Mouse (Mus musculus): Measurements from ENCODE around the gene Rpl24.

The Rpl24 gene

GRCm38 (mm10) chr16:55974256-55974902 is 8.3 kb downstream of the Rpl24 start:
- no peaks in the 10 kb centered on the region for H3K9me3 ChIP-seq (ENCODE audit: low read length)
- peaks cover 67% of the 10 kb centered on the region for H3K36me3 ChIP-seq (ENCODE audit: insufficient read depth, low read length)
- peaks cover 58% of the 10 kb centered on the region for H3K4me1 ChIP-seq (replicated peaks; ENCODE audit: low read depth, low read length)
- peak overlapping the region; percentile 100 for H3K4me3 ChIP-seq (replicated peaks; ENCODE audit: low read length)
- TF ChIP-seq CTCF (conservative IDR thresholded peaks at IDR 0.05; ENCODE audit: low read length) (no peak), NANOG (IDR thresholded peaks at IDR 0.05; ENCODE audit: borderline replicate concordance, low read length) (no peak), POU5F1 (IDR thresholded peaks at IDR 0.05; ENCODE audit: borderline replicate concordance, low read length) (no peak)
- H3K27me3 ChIP-seq (ENCODE audit: insufficient read depth, low read length): no peaks in the 10 kb centered on the region

GRCm38 (mm10) chr16:55974903-55975285 is 8.8 kb downstream of the Rpl24 start:
- H3K27me3 ChIP-seq (ENCODE audit: insufficient read depth, low read length): no peaks in the 10 kb centered on the region
- H3K9me3 ChIP-seq (ENCODE audit: low read length): no peaks in the 10 kb centered on the region
- H3K4me3 ChIP-seq (replicated peaks; ENCODE audit: low read length): peak overlapping the region; percentile 100
- peaks cover 53% of the 10 kb centered on the region for H3K4me1 ChIP-seq (replicated peaks; ENCODE audit: low read depth, low read length)
- TF ChIP-seq CTCF (conservative IDR thresholded peaks at IDR 0.05; ENCODE audit: low read length) (no peak), POU5F1 (IDR thresholded peaks at IDR 0.05; ENCODE audit: borderline replicate concordance, low read length) (no peak), NANOG (IDR thresholded peaks at IDR 0.05; ENCODE audit: borderline replicate concordance, low read length) (no peak)
- peaks cover 65% of the 10 kb centered on the region for H3K36me3 ChIP-seq (ENCODE audit: insufficient read depth, low read length)

GRCm38 (mm10) chr16:55986001-55986400 is 19.9 kb downstream of the Rpl24 start:
- Histone ChIP-seq H3K4me3 (replicated peaks; ENCODE audit: low read length) (no peak overlapping the region), H3K4me1 (replicated peaks; ENCODE audit: low read depth, low read length) (peaks cover 32% of the 10 kb centered on the region), H3K9me3 (ENCODE audit: low read length) (no peaks in the 10 kb centered on the region), H3K36me3 (ENCODE audit: insufficient read depth, low read length) (peaks cover 74% of the 10 kb centered on the region), H3K27me3 (ENCODE audit: insufficient read depth, low read length) (no peaks in the 10 kb centered on the region)
- TF ChIP-seq NANOG (IDR thresholded peaks at IDR 0.05; ENCODE audit: borderline replicate concordance, low read length) (no peak), POU5F1 (IDR thresholded peaks at IDR 0.05; ENCODE audit: borderline replicate concordance, low read length) (no peak), CTCF (conservative IDR thresholded peaks at IDR 0.05; ENCODE audit: low read length) (no peak)

- H3K36me3 ChIP-seq (ENCODE audit: insufficient read depth, low read length): peaks cover 75% of the 10 kb centered on the region
- 0 out of 2 replicates have a peak, but pooled peaks cover 2% of the 10 kb centered on the region for H3K4me1 ChIP-seq (replicated peaks; ENCODE audit: low read depth, low read length)
- H3K4me3 ChIP-seq (replicated peaks; ENCODE audit: low read length): no peak overlapping the region
- no peaks in the 10 kb centered on the region for H3K9me3 ChIP-seq (ENCODE audit: low read length)
- H3K27me3 ChIP-seq (ENCODE audit: insufficient read depth, low read length): no peaks in the 10 kb centered on the region
- no peak for TF ChIP-seq CTCF (conservative IDR thresholded peaks at IDR 0.05; ENCODE audit: low read length)
- TF ChIP-seq NANOG (IDR thresholded peaks at IDR 0.05; ENCODE audit: borderline replicate concordance, low read length): no peak
- no peak for TF ChIP-seq POU5F1 (IDR thresholded peaks at IDR 0.05; ENCODE audit: borderline replicate concordance, low read length)
Observed at GRCm38 (mm10) chr16:55990311-55990710, 24.2 kb downstream of the Rpl24 start.

GRCm38 (mm10) chr16:55994235-55994634 is 28.2 kb downstream of the Rpl24 start:
- Histone ChIP-seq H3K9me3 (ENCODE audit: low read length) (no peaks in the 10 kb centered on the region), H3K27me3 (ENCODE audit: insufficient read depth, low read length) (no peaks in the 10 kb centered on the region), H3K36me3 (ENCODE audit: insufficient read depth, low read length) (peaks cover 86% of the 10 kb centered on the region), H3K4me1 (replicated peaks; ENCODE audit: low read depth, low read length) (no peaks in the 10 kb centered on the region), H3K4me3 (replicated peaks; ENCODE audit: low read length) (no peak overlapping the region)
- TF ChIP-seq CTCF (conservative IDR thresholded peaks at IDR 0.05; ENCODE audit: low read length) (no peak), POU5F1 (IDR thresholded peaks at IDR 0.05; ENCODE audit: borderline replicate concordance, low read length) (no peak)

- TF ChIP-seq CTCF (conservative IDR thresholded peaks at IDR 0.05; ENCODE audit: low read length) (no peak), POU5F1 (IDR thresholded peaks at IDR 0.05; ENCODE audit: borderline replicate concordance, low read length) (no peak), NANOG (IDR thresholded peaks at IDR 0.05; ENCODE audit: borderline replicate concordance, low read length) (no peak)
- peaks cover 10% of the 10 kb centered on the region; the same call in 1 of the 2 replicates for H3K4me1 ChIP-seq (replicated peaks; ENCODE audit: low read depth, low read length)
- no peaks in the 10 kb centered on the region for H3K9me3 ChIP-seq (ENCODE audit: low read length)
- H3K4me3 ChIP-seq (replicated peaks; ENCODE audit: low read length): no peak overlapping the region
- H3K36me3 ChIP-seq (ENCODE audit: insufficient read depth, low read length): peaks cover 72% of the 10 kb centered on the region
- no peaks in the 10 kb centered on the region for H3K27me3 ChIP-seq (ENCODE audit: insufficient read depth, low read length)
Observed at GRCm38 (mm10) chr16:56006798-56007197, 40.7 kb downstream of the Rpl24 start.

- Histone ChIP-seq H3K27me3 (ENCODE audit: insufficient read depth, low read length) (no peaks in the 10 kb centered on the region), H3K4me1 (replicated peaks; ENCODE audit: low read depth, low read length) (peaks cover 22% of the 10 kb centered on the region), H3K36me3 (ENCODE audit: insufficient read depth, low read length) (peaks cover 70% of the 10 kb centered on the region), H3K4me3 (replicated peaks; ENCODE audit: low read length) (no peak overlapping the region), H3K9me3 (ENCODE audit: low read length) (no peaks in the 10 kb centered on the region)
- no peak for TF ChIP-seq POU5F1 (IDR thresholded peaks at IDR 0.05; ENCODE audit: borderline replicate concordance, low read length)
- TF ChIP-seq CTCF (conservative IDR thresholded peaks at IDR 0.05; ENCODE audit: low read length): no peak
- TF ChIP-seq NANOG (IDR thresholded peaks at IDR 0.05; ENCODE audit: borderline replicate concordance, low read length): no peak
Observed at GRCm38 (mm10) chr16:56008862-56009261, 42.8 kb downstream of the Rpl24 start.

- H3K27me3 ChIP-seq (ENCODE audit: insufficient read depth, low read length): no peaks in the 10 kb centered on the region
- H3K36me3 ChIP-seq (ENCODE audit: insufficient read depth, low read length): peaks cover 46% of the 10 kb centered on the region
- no peaks in the 10 kb centered on the region for H3K9me3 ChIP-seq (ENCODE audit: low read length)
- H3K4me1 ChIP-seq (replicated peaks; ENCODE audit: low read depth, low read length): peaks cover 31% of the 10 kb centered on the region
- TF ChIP-seq NANOG (IDR thresholded peaks at IDR 0.05; ENCODE audit: borderline replicate concordance, low read length): no peak
- no peak for TF ChIP-seq CTCF (conservative IDR thresholded peaks at IDR 0.05; ENCODE audit: low read length)
- TF ChIP-seq POU5F1 (IDR thresholded peaks at IDR 0.05; ENCODE audit: borderline replicate concordance, low read length): no peak
- no peak overlapping the region for H3K4me3 ChIP-seq (replicated peaks; ENCODE audit: low read length)
Observed at GRCm38 (mm10) chr16:56012789-56013743, 47.0 kb downstream of the Rpl24 start.

Measured in E14TG2a.4 (cell line).